ENCODE assay signal across 24 mouse cellular contexts in the genomic region with DNA sequence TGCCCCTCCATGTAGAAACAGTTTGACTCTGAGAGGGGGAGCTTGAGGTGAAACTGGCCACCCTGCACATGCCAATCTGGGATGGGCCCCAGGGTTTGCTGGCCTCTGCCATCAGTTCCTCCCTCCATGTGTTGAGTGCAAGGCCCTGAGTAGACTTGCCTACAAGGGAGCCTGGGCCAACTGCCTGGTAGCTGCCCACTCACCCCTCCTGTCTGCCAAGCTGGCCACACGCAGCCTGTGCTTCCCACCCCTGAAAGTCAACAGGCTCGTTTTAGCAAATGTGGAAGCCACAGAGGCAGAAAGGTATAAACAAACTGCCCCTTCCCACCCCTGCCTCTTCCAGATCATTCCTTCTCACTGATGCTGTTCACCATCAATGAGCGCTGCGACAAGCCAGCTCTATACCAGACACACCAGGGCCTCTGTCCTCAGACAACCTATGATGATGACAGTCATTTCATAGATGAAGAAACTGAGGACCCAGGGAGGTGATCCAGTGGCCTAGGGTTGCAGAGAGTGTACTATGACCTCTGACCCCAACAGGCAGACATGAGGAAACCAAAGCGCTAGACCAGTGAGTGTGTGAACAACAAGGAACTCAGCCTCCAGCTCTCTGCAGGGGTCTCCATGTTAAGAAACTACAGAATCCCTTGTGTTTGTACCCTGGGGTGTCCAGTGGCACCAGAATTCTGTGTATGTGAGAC. TPM values are rescaled to one million over a fixed set of nuclear protein-coding genes. Genes with fewer than 3 reads are reported as not detected.
DNase-seq lines count a peak whose midpoint lies in the region; ATAC-seq and TF ChIP-seq lines count a peak whose summit lies in the region.
"Had no signal": no experiment of that assay in that cellular context is flagged by ENCODE, and none has a peak within 500 bp of the region (broad histone marks: within the 10 kb centered on the region; RNA-seq: fewer than 3 reads in every experiment).

No protein-coding gene starts in this region.

- no peak overlapping the region for H3K9ac ChIP-seq in liver, postnatal 0 days (replicated peaks)
- H3K9ac ChIP-seq: forebrain, embryonic 15.5 days; heart, embryonic 13.5 days; hindbrain, embryonic 14.5 days; liver, embryonic 13.5 days had no signal

- no peak overlapping the region for H3K4me3 ChIP-seq in liver, postnatal 0 days (ENCODE audit: low read depth, low read length)
- H3K4me3 ChIP-seq: erythroblast, embryonic 14.5 days; forebrain, embryonic 15.5 days; gastrocnemius, adult 2 months; heart, embryonic 13.5 days; liver, embryonic 13.5 days; neural tube, embryonic 13.5 days had no signal

- 73% methylated on average over 5 of the region's 5 CpGs for WGBS in liver, postnatal 0 days (ENCODE audit: insufficient replicate concordance)

- H3K27me3 ChIP-seq in liver, postnatal 0 days (ENCODE audit: insufficient read depth, low read length): no peaks in the 10 kb centered on the region
- H3K27me3 ChIP-seq: forebrain, embryonic 15.5 days had no signal

- H3K9me3 ChIP-seq in liver, postnatal 0 days (ENCODE audit: low read length): no peaks in the 10 kb centered on the region
- H3K9me3 ChIP-seq: forebrain, embryonic 15.5 days; G1E; heart, embryonic 13.5 days; liver, embryonic 13.5 days; neural tube, embryonic 13.5 days had no signal

- H3K4me2 ChIP-seq in liver, postnatal 0 days (ENCODE audit: low read depth, low read length): no peak overlapping the region
- H3K4me2 ChIP-seq: forebrain, embryonic 15.5 days; heart, embryonic 13.5 days; hindbrain, embryonic 14.5 days; liver, embryonic 13.5 days; neural tube, embryonic 13.5 days had no signal

- no peak for TF ChIP-seq EP300 in liver, postnatal 0 days (IDR thresholded peaks at IDR 0.05; ENCODE audit: low read depth)

- H3K27ac ChIP-seq in liver, postnatal 0 days (ENCODE audit: low read depth): no peak overlapping the region
- H3K27ac ChIP-seq: forebrain, embryonic 15.5 days; gastrocnemius, adult 2 months; heart, embryonic 13.5 days; liver, embryonic 13.5 days; stomach, postnatal 0 days had no signal

- no peaks in the 10 kb centered on the region for H3K36me3 ChIP-seq in liver, postnatal 0 days (replicated peaks; ENCODE audit: insufficient read depth, low read length)
- H3K36me3 ChIP-seq: forebrain, embryonic 15.5 days; G1E; heart, embryonic 13.5 days; liver, embryonic 13.5 days; neural tube, embryonic 13.5 days had no signal

- DNase-seq in cerebellum, postnatal 10 days: peak; percentile 53 to 65
- DNase-seq in cerebellum, adult 18-20 months: no peak
- DNase-seq in layer of hippocampus, adult 18-20 months (ENCODE audit: low spot score in 2 of 2): peak; percentile 17 to 34
- no peak for DNase-seq in layer of hippocampus, postnatal 14 days (ENCODE audit: low spot score in 2 of 2)
- DNase-seq in liver, postnatal 0 days: no peak
- no peak for DNase-seq in liver
- DNase-seq in right cerebral cortex, postnatal 25 days: peak; percentile 27
- no peak for DNase-seq in B cell, adult 2 months
- DNase-seq: adrenal gland, postnatal 25 days; cerebellum, adult 11-12 months; gastrocnemius, adult 2 months; heart, postnatal 36 days; kidney, adult 9 months; kidney, postnatal 4 days; liver, embryonic 13.5 days; midbrain, embryonic 14.5 days had no signal

- H3K4me1 ChIP-seq in liver, postnatal 0 days (ENCODE audit: insufficient read depth): peaks cover 9% of the 10 kb centered on the region; the same call in 1 of the 2 replicates

- peak; percentile 51 for ATAC-seq in liver, postnatal 0 days
- ATAC-seq: activated CD4-positive, CD25-positive, alpha-beta regulatory T cell, adult 4 months; forebrain, embryonic 15.5 days had no signal

- TF ChIP-seq CTCF in liver, postnatal 0 days (IDR thresholded peaks at IDR 0.05; ENCODE audit: low read depth): no peak

RNA-seq across cellular contexts. Expression of a gene that starts 36.5 kb away (rescaled TPM):
- total RNA-seq in layer of hippocampus, adult 18-20 months (2021): 10 to 100 TPM; 31.0 to 35.1 TPM
- total RNA-seq in layer of hippocampus, postnatal 14 days (2021): 10 to 100 TPM; 19.4 to 21.0 TPM
- 13.3 and 13.9 TPM in 2 replicates for polyA plus RNA-seq in liver, postnatal 0 days (2015; fragmentation: Nextera tagmentation; extraction: Ambion mirVana)
- polyA plus RNA-seq: G1E had no signal

Comparison
In these comparisons a context has a peak if more than half of its experiments do, and no peak if none do; other contexts are left out.
1. DNase-seq: peak in cerebellum, postnatal 10 days (2 of 2), layer of hippocampus, adult 18-20 months (2 of 2) and right cerebral cortex, postnatal 25 days (single experiment); none in cerebellum, adult 18-20 months (0 of 2), layer of hippocampus, postnatal 14 days (0 of 2), liver, postnatal 0 days (single experiment), liver (single experiment) and B cell, adult 2 months (0 of 2).